Comparison of ENCODE assay signal across 15 mouse cellular contexts in the genomic region with DNA sequence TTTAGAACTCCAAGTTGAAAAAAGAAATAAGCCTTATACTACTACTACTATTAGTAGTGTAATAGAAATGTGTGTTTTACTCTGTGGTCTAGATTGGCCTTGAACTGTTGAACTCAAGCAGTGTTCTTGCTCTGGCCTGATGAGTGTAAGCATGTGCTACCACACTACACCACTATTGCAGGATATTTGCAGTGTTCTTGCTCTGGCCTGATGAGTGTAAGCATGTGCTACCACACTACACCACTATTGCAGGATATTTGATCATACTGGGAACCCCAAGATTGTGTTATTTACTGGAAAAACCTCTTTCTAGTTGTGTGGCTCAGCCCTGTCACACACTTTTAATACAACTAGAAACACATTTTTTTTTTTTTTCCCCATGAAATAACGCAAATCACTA. TPM values are rescaled to one million over a fixed set of nuclear protein-coding genes. Genes with fewer than 3 reads are reported as not detected.
"Had no signal": no experiment of that assay in that cellular context is flagged by ENCODE, and none has a peak within 500 bp of the region (broad histone marks: within the 10 kb centered on the region; RNA-seq: fewer than 3 reads in every experiment).

No protein-coding gene starts in this region.

- H3K9me3 ChIP-seq: limb, embryonic 13.5 days; neural tube, embryonic 13.5 days had no signal

- H3K4me3 ChIP-seq: layer of hippocampus, adult 2 months; limb, embryonic 13.5 days; neural tube, embryonic 13.5 days had no signal

- DNase-seq: kidney, adult 18-20 months; kidney, postnatal 10 days; kidney, postnatal 4 days; left cerebral cortex, postnatal 4 days; lung, adult 2 months; right cerebral cortex, adult 18-20 months had no signal

- H3K27ac ChIP-seq: layer of hippocampus, adult 2 months; limb, embryonic 13.5 days; liver, embryonic 14.5 days; neural tube, embryonic 13.5 days; stomach, postnatal 0 days had no signal

- H3K36me3 ChIP-seq: limb, embryonic 13.5 days; neural tube, embryonic 13.5 days had no signal

- H3K9ac ChIP-seq: limb, embryonic 13.5 days; liver, embryonic 14.5 days; neural tube, embryonic 13.5 days had no signal

- H3K4me1 ChIP-seq: limb, embryonic 13.5 days; neural tube, embryonic 13.5 days had no signal

- H3K4me2 ChIP-seq: limb, embryonic 13.5 days; midbrain, embryonic 11.5 days; neural tube, embryonic 13.5 days had no signal

- ATAC-seq: lung, postnatal 0 days had no signal

- H3K27me3 ChIP-seq: limb, embryonic 13.5 days; neural tube, embryonic 13.5 days had no signal

RNA-seq across cellular contexts. Expression of a gene that starts 26.9 kb away (rescaled TPM):
- total RNA-seq: liver, adult 2 months; megakaryocyte, adult 5-6 weeks had no signal
- polyA plus RNA-seq: limb, embryonic 13.5 days; liver, adult 2 months; liver, embryonic 14.5 days; lung, adult 2 months; lung, postnatal 0 days; midbrain, embryonic 11.5 days; stomach, postnatal 0 days had no signal
